Mouse (Mus musculus): ENCODE measurements at regions not wholly inside any gene's neighbourhood (a gene's known extent, or its start where the extent isn't known, plus 50 kb on each side); places are given as distances from the start of the nearest gene placed in this dataset.
A peak's percentile ranks its signal among the peaks of the same experiment; 100 is the strongest.

DNA sequence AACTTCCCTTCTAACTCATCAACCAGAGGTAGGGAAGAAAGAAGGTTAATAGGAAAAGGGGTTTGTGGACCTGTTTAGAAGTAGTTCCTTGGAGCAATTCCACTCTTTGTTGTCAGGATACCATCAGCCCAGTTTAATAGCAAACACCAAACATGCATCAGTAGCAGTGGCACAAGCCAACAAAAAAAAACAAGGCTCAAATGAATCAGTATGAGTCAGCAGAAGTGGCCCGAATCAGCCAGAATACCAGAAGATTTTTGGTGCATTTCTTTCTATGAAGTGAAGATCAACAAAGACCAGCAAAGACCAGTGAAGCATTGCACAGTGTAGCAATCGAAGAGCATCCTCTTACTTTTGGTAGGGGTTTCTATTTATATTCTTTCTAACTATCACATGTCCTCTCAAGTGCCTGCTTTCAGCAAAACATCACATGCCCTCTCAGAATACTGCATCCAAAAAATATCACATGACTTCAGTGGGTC lies 52.9 kb upstream of the Gm10944 start:
- H3K4me3 ChIP-seq: no peak overlapping the region
- no peak for ATAC-seq (ENCODE audit: low FRiP score, low read depth)
- no peaks in the 10 kb centered on the region for H3K36me3 ChIP-seq
- WGBS: 85% methylated on average over 2 of the region's 2 CpGs
- H3K27ac ChIP-seq (replicated peaks): no peak overlapping the region
- H3K4me2 ChIP-seq: no peak overlapping the region
- no peaks in the 10 kb centered on the region for H3K27me3 ChIP-seq
- no peak overlapping the region for H3K9ac ChIP-seq
- no peaks in the 10 kb centered on the region for H3K4me1 ChIP-seq (replicated peaks)
- H3K9me3 ChIP-seq: no peaks in the 10 kb centered on the region

DNA sequence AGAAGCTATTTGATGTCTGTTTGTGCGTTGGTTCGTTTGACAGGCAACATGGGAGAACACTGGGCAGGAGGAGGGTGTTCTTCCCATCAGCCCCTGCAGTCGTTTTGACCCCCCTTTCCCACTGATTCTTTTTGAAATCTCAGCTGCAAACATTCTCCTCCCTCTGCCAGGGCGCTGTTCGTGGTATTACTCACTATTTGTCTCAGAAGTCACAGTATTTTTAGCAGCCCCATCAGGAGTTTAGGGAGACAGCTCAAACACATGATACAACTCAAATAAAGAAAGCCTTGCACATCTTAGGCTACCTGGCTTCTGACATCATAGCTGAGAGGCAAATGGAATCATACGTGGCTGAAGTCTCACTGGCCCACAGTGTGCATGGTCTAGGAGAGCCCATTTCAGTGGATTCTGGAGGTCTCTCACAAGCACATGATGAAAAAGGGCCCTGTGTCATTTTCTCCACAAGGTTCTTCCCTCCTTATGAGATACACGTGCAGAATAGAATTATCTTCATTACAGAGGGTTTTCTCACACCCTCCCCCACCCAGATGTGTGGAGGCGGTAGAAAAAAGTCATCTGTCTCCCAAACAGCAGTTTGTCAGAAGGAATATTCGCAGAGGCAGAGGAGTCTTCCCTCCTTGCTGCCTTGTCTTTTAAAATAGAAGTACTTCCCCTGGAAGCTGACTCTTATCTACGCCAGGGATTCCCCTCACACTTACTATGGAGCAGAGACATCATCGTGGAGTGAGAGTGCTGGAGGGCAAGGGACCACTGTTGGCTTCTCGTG lies 57.1 kb upstream of the Rab32 start:
- Histone ChIP-seq H3K9me3 (no peaks in the 10 kb centered on the region), H3K27ac (replicated peaks) (no peak overlapping the region), H3K4me1 (replicated peaks) (no peaks in the 10 kb centered on the region), H3K9ac (no peak overlapping the region), H3K4me2 (no peak overlapping the region), H3K36me3 (no peaks in the 10 kb centered on the region), H3K4me3 (no peak overlapping the region), H3K27me3 (no peaks in the 10 kb centered on the region)
- no peak for ATAC-seq (ENCODE audit: low FRiP score, low read depth)
- 65% methylated on average over 12 of the region's 12 CpGs for WGBS

DNA sequence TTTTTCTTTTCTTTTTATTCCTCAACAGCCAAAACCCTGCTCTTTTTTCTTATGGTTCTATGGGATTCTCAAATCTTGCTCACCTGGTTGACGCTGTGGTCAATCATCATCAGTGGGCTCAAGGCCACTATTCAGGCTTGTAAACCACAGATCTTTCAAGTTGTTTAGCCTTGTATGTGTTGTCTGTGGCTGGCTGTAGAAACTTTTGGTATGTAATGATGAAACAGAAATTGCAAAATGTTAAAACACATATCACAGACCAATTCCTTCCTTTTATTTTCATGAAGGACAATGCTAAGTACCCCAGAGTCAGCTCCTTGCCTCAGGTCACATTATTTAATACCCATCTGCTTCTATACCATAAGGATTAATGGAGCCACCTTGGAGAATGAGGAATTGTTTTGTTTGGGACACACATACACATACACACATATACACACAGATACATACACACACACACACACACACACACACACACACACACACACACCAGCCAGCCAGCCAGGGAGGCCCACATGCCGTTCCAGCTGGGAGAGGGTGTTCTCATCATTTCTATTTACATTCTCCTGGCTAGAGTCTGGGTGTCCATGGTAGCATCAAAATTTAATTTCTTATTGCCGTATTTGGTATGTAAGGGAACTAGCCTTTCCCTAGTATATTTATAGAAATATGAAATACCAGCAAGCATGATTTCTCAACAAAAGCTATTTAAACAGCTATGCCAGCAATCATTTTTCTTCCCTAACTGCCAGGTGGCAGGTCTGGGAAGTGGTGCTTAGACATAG lies 52.7 kb upstream of the Rab32 start:
- no peaks in the 10 kb centered on the region for H3K27me3 ChIP-seq
- H3K9ac ChIP-seq: no peak overlapping the region
- H3K4me3 ChIP-seq: no peak overlapping the region
- H3K9me3 ChIP-seq: no peaks in the 10 kb centered on the region
- no peak overlapping the region for H3K4me2 ChIP-seq
- no peaks in the 10 kb centered on the region for H3K4me1 ChIP-seq (replicated peaks)
- WGBS: 84% methylated on average over 3 of the region's 3 CpGs
- no peaks in the 10 kb centered on the region for H3K36me3 ChIP-seq
- no peak for ATAC-seq (ENCODE audit: low FRiP score, low read depth)
- H3K27ac ChIP-seq (replicated peaks): no peak overlapping the region

DNA sequence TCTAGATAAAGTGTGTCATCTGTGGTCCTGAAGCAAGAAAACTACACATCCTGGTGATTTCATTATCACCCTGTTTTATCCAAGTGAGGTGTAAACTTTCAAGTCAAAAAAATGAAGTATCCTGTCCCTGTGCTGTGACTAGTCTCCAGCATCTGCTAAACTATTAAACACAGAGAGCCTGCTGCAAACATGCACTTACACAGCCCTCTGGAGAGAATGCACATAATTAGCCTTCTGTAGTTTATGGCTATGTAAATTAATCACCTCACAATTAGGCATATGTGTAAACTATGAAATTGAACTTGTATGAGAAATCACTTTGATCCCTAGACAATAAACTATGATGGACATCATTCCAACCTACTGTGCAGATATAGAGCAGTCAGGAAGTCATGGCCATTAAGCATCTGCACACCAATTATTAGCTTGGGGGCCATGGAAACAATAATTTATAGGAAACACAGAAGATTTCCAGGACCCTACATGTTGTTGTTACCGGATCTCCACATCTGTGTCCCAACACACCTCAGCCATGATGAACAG lies 50.6 kb upstream of the Rab32 start:
- H3K4me2 ChIP-seq: no peak overlapping the region
- WGBS: 82% methylated on average over 1 of the region's 1 CpGs
- no peaks in the 10 kb centered on the region for H3K36me3 ChIP-seq
- no peaks in the 10 kb centered on the region for H3K4me1 ChIP-seq (replicated peaks)
- H3K27me3 ChIP-seq: no peaks in the 10 kb centered on the region
- no peaks in the 10 kb centered on the region for H3K9me3 ChIP-seq
- no peak overlapping the region for H3K4me3 ChIP-seq
- peak; percentile 54; the same call in 1 of the 2 replicates for ATAC-seq (ENCODE audit: low FRiP score, low read depth)
- H3K9ac ChIP-seq: no peak overlapping the region
- no peak overlapping the region for H3K27ac ChIP-seq (replicated peaks)

Measured in hindbrain, embryonic 15.5 days (tissue).